Mouse (Mus musculus) erythroblast, adult 5-6 weeks (primary cell): Measurements from ENCODE around the gene Serpina3n. TPM values are rescaled to one million over a fixed set of nuclear protein-coding genes. Genes with fewer than 3 reads are reported as not detected.
"Not testable (repeated sequence)": the region's sequence is repeated elsewhere in the genome, so short reads cannot be mapped to it uniquely, and the experiment has no call there.

Experiments
- ATAC-seq: replicated peaks from 2 replicates; pipeline ENCODE4 v1.8.0; 2016; ENCODE audit warnings: moderate number of reproducible peaks, mild to moderate bottlenecking, moderate TSS enrichment, inconsistent platforms; ENCODE audit not compliant: poor library complexity, low FRiP score, severe bottlenecking
- total RNA-seq, 2 experiments: library from RNA; stranded (forward) in 1 of 2; stranded (reverse) in 1 of 2; fragments of 150-400 nt in 1 of 2; fragments of 200-764, 138-1000 nt in 1 of 2; gene quantifications; 2 replicates each; pipeline versions ENCODE4 v1.2.3 to v1.2.4; 2015 to 2017; ENCODE audit warnings: low replicate concordance in 2 of 2

Serpina3n gene
- total RNA-seq, 2 experiments from 2014 or later: not detected

- ATAC-seq: no peak
These were observed 24.8 kb downstream of the Serpina3n start for GRCm38 (mm10) chr12:104431359-104431758.

- no peak for ATAC-seq
These were observed 26.7 kb downstream of the Serpina3n start for GRCm38 (mm10) chr12:104433214-104433613.

- ATAC-seq: no peak
These were observed 27.6 kb downstream of the Serpina3n start for GRCm38 (mm10) chr12:104433951-104434735.

- ATAC-seq: peak; percentile 58; the same call in 1 of the 2 replicates
These were observed 33.7 kb downstream of the Serpina3n start for GRCm38 (mm10) chr12:104440087-104440760.

- ATAC-seq: no peak
These were observed 37.2 kb downstream of the Serpina3n start for GRCm38 (mm10) chr12:104443716-104444115.

GRCm38 (mm10) chr12:104447056-104447455 lies 40.5 kb downstream of the Serpina3n start:
- ATAC-seq: not testable (repeated sequence)

- no peak for ATAC-seq
These were observed 41.6 kb downstream of the Serpina3n start for GRCm38 (mm10) chr12:104448099-104448498.

- no peak for ATAC-seq
These were observed 43.7 kb downstream of the Serpina3n start for GRCm38 (mm10) chr12:104450257-104450656.

- no peak for ATAC-seq
These were observed 46.5 kb downstream of the Serpina3n start for GRCm38 (mm10) chr12:104453002-104453401.

GRCm38 (mm10) chr12:104459377-104459776 lies 52.8 kb downstream of the Serpina3n start:
- no peak for ATAC-seq

- ATAC-seq: no peak
These were observed 54.8 kb downstream of the Serpina3n start for GRCm38 (mm10) chr12:104461372-104461771.

Other genes starting within 250 kb of the Serpina3n start
- gene Serpina3f, start 192.2 kb upstream of the Serpina3n start, total RNA-seq (2015; ENCODE audit: low replicate concordance): not detected in 2 replicates
- gene Serpina3f, start 192.2 kb upstream of the Serpina3n start, total RNA-seq (2017; ENCODE audit: low replicate concordance): 0.42 TPM in 1 of 2 replicates, not detected in the other
- gene Serpina3g, start 170.5 kb upstream of the Serpina3n start, total RNA-seq (2015; ENCODE audit: low replicate concordance): 5.6 and 7.9 TPM in 2 replicates
- 2.6 and 6.6 TPM in 2 replicates for gene Serpina3g, start 170.5 kb upstream of the Serpina3n start, total RNA-seq (2017; ENCODE audit: low replicate concordance)
- not detected in 2 replicates for gene Serpina3i, start 143.6 kb upstream of the Serpina3n start, total RNA-seq (2015; ENCODE audit: low replicate concordance)
- gene Serpina3i, start 143.6 kb upstream of the Serpina3n start, total RNA-seq (2017; ENCODE audit: low replicate concordance): not detected in 2 replicates
- not detected in 2 replicates for gene Serpina3j, start 92.2 kb upstream of the Serpina3n start, total RNA-seq (2015; ENCODE audit: low replicate concordance)
- gene Serpina3j, start 92.2 kb upstream of the Serpina3n start, total RNA-seq (2017; ENCODE audit: low replicate concordance): not detected in 2 replicates
- not detected in 2 replicates for gene Serpina3k, start 68.2 kb upstream of the Serpina3n start, total RNA-seq (2015; ENCODE audit: low replicate concordance)
- not detected in 2 replicates for gene Serpina3k, start 68.2 kb upstream of the Serpina3n start, total RNA-seq (2017; ENCODE audit: low replicate concordance)
- gene Serpina3m, start 68.2 kb upstream of the Serpina3n start, total RNA-seq (2015; ENCODE audit: low replicate concordance): not detected in 2 replicates
- not detected in 2 replicates for gene Serpina3m, start 68.2 kb upstream of the Serpina3n start, total RNA-seq (2017; ENCODE audit: low replicate concordance)
- gene Gsc, start 66.6 kb downstream of the Serpina3n start, total RNA-seq (2015; ENCODE audit: low replicate concordance): not detected in 2 replicates
- gene Gsc, start 66.6 kb downstream of the Serpina3n start, total RNA-seq (2017; ENCODE audit: low replicate concordance): not detected in 2 replicates